Comparison of ENCODE assay signal across 15 mouse cellular contexts in the genomic region with DNA sequence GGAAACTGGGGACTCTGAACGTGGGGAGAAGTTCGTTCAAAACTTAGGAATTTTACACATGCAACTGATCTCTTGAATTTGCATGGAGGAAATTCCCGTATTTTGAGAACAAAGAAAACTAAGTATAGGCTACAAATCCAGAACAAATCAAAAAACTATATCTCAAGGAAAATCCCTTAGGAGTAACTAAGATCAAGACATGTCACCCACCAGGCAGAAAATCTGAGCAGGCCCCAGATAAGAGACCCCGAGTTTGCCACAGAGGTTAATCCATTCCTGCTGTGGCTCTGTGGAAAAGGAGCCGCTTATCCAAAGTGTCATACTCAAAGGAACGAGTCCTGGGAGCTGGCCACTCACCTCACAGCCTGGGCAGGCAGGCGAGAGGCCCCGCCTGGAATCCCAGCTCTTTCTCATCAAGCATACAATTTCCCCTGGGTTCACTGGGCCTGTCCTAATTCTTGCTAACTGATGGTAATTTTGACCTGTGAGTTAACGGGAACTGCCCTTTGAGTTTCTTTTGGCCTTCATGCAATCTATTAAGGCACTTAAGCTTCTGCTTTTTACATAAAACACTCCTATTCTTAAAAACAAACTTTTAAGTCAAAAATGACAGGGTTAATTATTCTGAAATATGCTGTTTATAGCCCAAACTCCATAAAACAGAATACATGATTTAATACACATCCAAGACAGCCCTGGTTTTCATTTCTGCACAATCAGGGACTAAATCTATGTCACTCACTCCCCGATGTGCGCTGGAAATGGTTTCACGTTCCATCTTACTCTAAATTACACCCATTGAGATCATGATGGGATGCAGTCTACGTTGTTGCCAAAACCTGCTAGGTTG.
DNase-seq lines count a peak whose midpoint lies in the region; ATAC-seq lines count a peak whose summit lies in the region.
"Had no signal": no experiment of that assay in that cellular context is flagged by ENCODE, and none has a peak within 500 bp of the region (broad histone marks: within the 10 kb centered on the region; RNA-seq: fewer than 3 reads in every experiment).

No protein-coding gene starts in this region.

- no peaks in the 10 kb centered on the region for H3K27me3 ChIP-seq in neural tube, embryonic 15.5 days (replicated peaks)
- peaks cover 13% of the 10 kb centered on the region for H3K27me3 ChIP-seq in heart, embryonic 12.5 days (replicated peaks)
- H3K27me3 ChIP-seq: forebrain, embryonic 12.5 days; limb, embryonic 15.5 days had no signal

- H3K9me3 ChIP-seq in neural tube, embryonic 15.5 days (replicated peaks): no peaks in the 10 kb centered on the region
- H3K9me3 ChIP-seq in heart, embryonic 12.5 days (replicated peaks): no peaks in the 10 kb centered on the region
- H3K9me3 ChIP-seq: forebrain, embryonic 12.5 days; limb, embryonic 15.5 days had no signal

- ATAC-seq in neural tube, embryonic 15.5 days (ENCODE audit: low FRiP score): no peak
- no peak for ATAC-seq in heart, embryonic 12.5 days (ENCODE audit: insufficient number of reproducible peaks, low FRiP score)
- ATAC-seq: inflammation-experienced regulatory T-cells, adult 6 months had no signal

- 54% methylated on average over 13 of the region's 13 CpGs for WGBS in neural tube, embryonic 15.5 days
- 44% methylated on average over 13 of the region's 13 CpGs for WGBS in heart, embryonic 12.5 days

- no peaks in the 10 kb centered on the region for H3K36me3 ChIP-seq in neural tube, embryonic 15.5 days
- H3K36me3 ChIP-seq in heart, embryonic 12.5 days: no peaks in the 10 kb centered on the region
- H3K36me3 ChIP-seq: forebrain, embryonic 12.5 days; limb, embryonic 15.5 days had no signal

- H3K27ac ChIP-seq in neural tube, embryonic 15.5 days (replicated peaks): no peak overlapping the region
- H3K27ac ChIP-seq in heart, embryonic 12.5 days (ENCODE audit: poor library complexity, severe bottlenecking): no peak overlapping the region
- H3K27ac ChIP-seq: forebrain, embryonic 12.5 days; limb, embryonic 15.5 days; macrophage had no signal

- no peak overlapping the region for H3K4me2 ChIP-seq in neural tube, embryonic 15.5 days
- H3K4me2 ChIP-seq in heart, embryonic 12.5 days: no peak overlapping the region
- H3K4me2 ChIP-seq: forebrain, embryonic 12.5 days; limb, embryonic 15.5 days had no signal

- H3K4me3 ChIP-seq in neural tube, embryonic 15.5 days (replicated peaks): no peak overlapping the region
- no peak overlapping the region for H3K4me3 ChIP-seq in heart, embryonic 12.5 days
- H3K4me3 ChIP-seq: forebrain, embryonic 12.5 days; limb, embryonic 15.5 days had no signal

- DNase-seq in gastrocnemius, postnatal 14 days: peak; percentile 8
- no peak for DNase-seq in gastrocnemius, adult 18-20 months (ENCODE audit: low spot score)
- peak; percentile 63 for DNase-seq in neural tube, embryonic 10.5 days (ENCODE audit: extremely low spot score, low spot score)
- peak; percentile 58 for DNase-seq in kidney, postnatal 10 days
- DNase-seq in retina, postnatal 1 day: peak; percentile 30
- DNase-seq in lung, postnatal 25 days (ENCODE audit: low spot score): no peak
- DNase-seq: cerebellum, adult 9-11 months; gastrocnemius, postnatal 36 days; thymus, postnatal 36 days had no signal

- intact Hi-C loops in gastrocnemius, postnatal 14 days (cut with DNase I; ENCODE audit: low total_unique reads): no loop called here

- H3K4me1 ChIP-seq in neural tube, embryonic 15.5 days: 0 out of 2 replicates have a peak, but pooled peaks cover 5% of the 10 kb centered on the region
- H3K4me1 ChIP-seq in heart, embryonic 12.5 days (replicated peaks): peaks cover 12% of the 10 kb centered on the region; the same call in 1 of the 2 replicates

- no peak overlapping the region for H3K9ac ChIP-seq in neural tube, embryonic 15.5 days (replicated peaks)
- H3K9ac ChIP-seq in heart, embryonic 12.5 days: no peak overlapping the region
- H3K9ac ChIP-seq: forebrain, embryonic 12.5 days; limb, embryonic 15.5 days had no signal

Comparison
In these comparisons a context has a peak if more than half of its experiments do, and no peak if none do; other contexts are left out.
1. DNase-seq: peak in gastrocnemius, postnatal 14 days (single experiment), neural tube, embryonic 10.5 days (single experiment), kidney, postnatal 10 days (single experiment) and retina, postnatal 1 day (single experiment); none in gastrocnemius, adult 18-20 months (single experiment) and lung, postnatal 25 days (single experiment).